Mouse (Mus musculus): ENCODE data around the gene Fam57b. TPM values are rescaled to one million over a fixed set of nuclear protein-coding genes. Genes with fewer than 3 reads are reported as not detected.
A peak's percentile ranks its signal among the peaks of the same experiment; 100 is the strongest.

The Fam57b gene
- total and polyA plus RNA-seq, 3 experiments, result 0.02 to 0.05 TPM; not detected in 1

DNA sequence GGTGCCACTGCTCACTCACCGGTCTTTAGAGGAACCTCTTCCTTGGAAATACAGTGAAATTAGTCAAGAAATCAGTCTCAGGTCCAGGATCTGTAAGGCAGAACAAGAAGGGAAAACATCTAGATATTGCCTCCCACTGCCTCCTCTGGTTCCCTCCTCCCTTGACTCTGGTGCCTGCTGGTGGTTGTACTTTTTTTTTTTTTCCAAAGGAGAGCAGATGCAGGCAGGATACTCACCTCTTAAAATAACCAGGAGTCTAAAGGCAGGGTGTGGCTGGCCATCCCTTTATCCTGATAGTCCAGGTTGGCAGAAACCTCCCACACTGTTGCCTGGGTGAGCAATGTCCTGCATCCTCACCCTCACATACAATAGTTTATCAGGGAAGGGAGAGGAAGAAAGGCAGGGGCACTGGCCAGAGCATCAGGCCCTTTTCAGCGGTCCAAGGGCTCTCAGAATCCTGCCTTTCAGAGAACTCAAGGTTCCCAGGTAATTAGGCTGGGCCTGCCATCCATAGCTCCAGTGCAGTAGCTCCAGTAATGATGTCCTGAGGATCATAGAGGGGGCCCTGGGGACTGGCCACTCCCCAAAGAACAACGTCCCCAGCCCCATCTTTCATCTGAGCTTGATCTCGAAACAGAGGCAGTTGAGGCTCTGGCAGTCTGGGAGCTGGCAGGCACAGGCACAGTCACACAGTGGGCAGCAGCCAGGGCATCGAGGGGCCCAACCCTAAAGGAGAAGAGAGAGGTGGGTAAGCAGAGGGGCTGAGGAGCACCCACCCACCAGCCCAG lies 3.0 kb downstream of the Fam57b start:
- H3K36me3 ChIP-seq (replicated peaks), result peaks cover 41% of the 10 kb centered on the region
- no peaks in the 10 kb centered on the region for H3K9me3 ChIP-seq (replicated peaks)
- H3K4me1 ChIP-seq (ENCODE audit: insufficient read depth, low read depth, low read length), result peaks cover 71% of the 10 kb centered on the region
- ATAC-seq (ENCODE audit: extremely low read depth, insufficient number of reproducible peaks, low FRiP score, poor library complexity, severe bottlenecking), result no peak
- peaks cover 3% of the 10 kb centered on the region; the same call in 1 of the 2 replicates for H3K27me3 ChIP-seq (ENCODE audit: insufficient read depth, low read length)
- peak overlapping the region; percentile 99 for H3K4me3 ChIP-seq (ENCODE audit: low read depth, low read length)
- no peak for TF ChIP-seq TAL1 (conservative IDR thresholded peaks at IDR 0.05; ENCODE audit: low read depth, low read length)
- TF ChIP-seq CTCF (IDR thresholded peaks at IDR 0.05; ENCODE audit: low read depth, low read length), result no peak
- TF ChIP-seq POLR2AphosphoS5 (IDR thresholded peaks at IDR 0.05; ENCODE audit: insufficient replicate concordance, low read depth, low read length), result no peak
- no peak for TF ChIP-seq GATA1 (IDR thresholded peaks at IDR 0.05; ENCODE audit: borderline replicate concordance, low read length)
- TF ChIP-seq GATA2 (IDR thresholded peaks at IDR 0.05; ENCODE audit: borderline replicate concordance, low read depth, low read length), result no peak
- no peak for DNase-seq (ENCODE audit: low spot score)

DNA sequence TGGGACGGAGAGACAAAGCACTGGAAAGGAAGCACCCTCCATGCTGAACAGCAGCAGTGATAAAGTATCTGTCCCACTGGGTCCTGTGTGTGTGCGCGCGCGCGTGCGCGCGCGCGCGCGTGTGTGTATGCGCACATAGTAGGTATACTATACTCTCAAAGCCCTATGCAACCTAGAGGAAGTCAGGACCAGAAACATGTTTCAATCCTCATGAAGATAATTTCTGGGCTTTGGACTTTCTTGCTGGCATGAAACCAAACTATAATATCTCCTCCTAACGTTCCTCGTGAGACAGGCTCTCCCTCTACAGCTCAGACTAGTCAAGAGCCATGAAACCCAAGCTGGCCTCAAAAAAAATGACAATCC lies 3.6 kb downstream of the Fam57b start:
- Histone ChIP-seq H3K36me3 (replicated peaks) (peaks cover 35% of the 10 kb centered on the region), H3K4me1 (ENCODE audit: insufficient read depth, low read depth, low read length) (peaks cover 65% of the 10 kb centered on the region), H3K27me3 (ENCODE audit: insufficient read depth, low read length) (peaks cover 3% of the 10 kb centered on the region; the same call in 1 of the 2 replicates), H3K9me3 (replicated peaks) (no peaks in the 10 kb centered on the region), H3K4me3 (ENCODE audit: low read depth, low read length) (no peak overlapping the region)
- ATAC-seq (ENCODE audit: extremely low read depth, insufficient number of reproducible peaks, low FRiP score, poor library complexity, severe bottlenecking) (no peak), DNase-seq (ENCODE audit: low spot score) (no peak)
- TF ChIP-seq CTCF (IDR thresholded peaks at IDR 0.05; ENCODE audit: low read depth, low read length) (no peak), POLR2AphosphoS5 (IDR thresholded peaks at IDR 0.05; ENCODE audit: insufficient replicate concordance, low read depth, low read length) (no peak), TAL1 (conservative IDR thresholded peaks at IDR 0.05; ENCODE audit: low read depth, low read length) (no peak), GATA2 (IDR thresholded peaks at IDR 0.05; ENCODE audit: borderline replicate concordance, low read depth, low read length) (no peak), GATA1 (IDR thresholded peaks at IDR 0.05; ENCODE audit: borderline replicate concordance, low read length) (no peak)

DNA sequence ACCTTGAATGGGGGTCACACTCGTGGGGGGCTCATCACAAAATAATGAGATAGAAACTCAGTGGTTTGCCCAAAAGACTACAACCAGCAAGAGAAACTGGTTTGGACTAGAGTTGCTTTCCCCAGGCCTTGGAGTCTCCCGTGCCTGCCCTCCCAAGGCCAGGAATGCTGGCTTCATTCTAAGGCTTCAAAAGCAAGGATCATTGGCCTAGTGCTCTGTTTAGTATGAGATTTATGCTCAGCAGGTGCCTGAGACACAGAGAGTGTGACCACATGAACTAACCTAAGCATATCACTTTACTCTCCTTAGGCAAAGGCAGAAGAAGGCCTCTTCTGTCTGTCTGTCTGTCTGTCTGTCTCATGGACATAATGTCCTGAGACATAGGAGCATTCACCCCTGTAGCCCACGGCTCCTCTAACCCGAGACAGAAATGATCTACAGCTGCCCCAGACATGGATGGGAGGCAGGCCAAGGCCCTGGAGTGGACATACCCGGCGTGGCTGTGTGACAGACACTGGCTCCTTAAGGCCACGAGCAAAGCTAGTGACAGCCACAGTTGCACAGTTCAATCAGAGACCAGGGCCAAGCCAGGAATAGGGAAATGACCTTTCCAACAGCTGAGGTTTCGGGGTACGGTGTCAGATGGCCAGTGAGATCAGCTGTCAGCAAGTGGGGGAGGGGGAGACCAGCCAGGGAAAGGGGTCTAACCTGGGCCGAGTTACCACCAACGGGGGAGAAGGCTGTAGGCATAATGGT lies 4.8 kb downstream of the Fam57b start:
- Histone ChIP-seq H3K9me3 (replicated peaks) (no peaks in the 10 kb centered on the region), H3K4me1 (ENCODE audit: insufficient read depth, low read depth, low read length) (peaks cover 53% of the 10 kb centered on the region), H3K4me3 (ENCODE audit: low read depth, low read length) (no peak overlapping the region), H3K27me3 (ENCODE audit: insufficient read depth, low read length) (peaks cover 6% of the 10 kb centered on the region; the same call in 1 of the 2 replicates), H3K36me3 (replicated peaks) (peaks cover 22% of the 10 kb centered on the region)
- ATAC-seq (ENCODE audit: extremely low read depth, insufficient number of reproducible peaks, low FRiP score, poor library complexity, severe bottlenecking) (no peak), DNase-seq (ENCODE audit: low spot score) (no peak)
- TF ChIP-seq TAL1 (conservative IDR thresholded peaks at IDR 0.05; ENCODE audit: low read depth, low read length) (no peak), GATA1 (IDR thresholded peaks at IDR 0.05; ENCODE audit: borderline replicate concordance, low read length) (no peak), GATA2 (IDR thresholded peaks at IDR 0.05; ENCODE audit: borderline replicate concordance, low read depth, low read length) (no peak), POLR2AphosphoS5 (IDR thresholded peaks at IDR 0.05; ENCODE audit: insufficient replicate concordance, low read depth, low read length) (no peak), CTCF (IDR thresholded peaks at IDR 0.05; ENCODE audit: low read depth, low read length) (no peak)

DNA sequence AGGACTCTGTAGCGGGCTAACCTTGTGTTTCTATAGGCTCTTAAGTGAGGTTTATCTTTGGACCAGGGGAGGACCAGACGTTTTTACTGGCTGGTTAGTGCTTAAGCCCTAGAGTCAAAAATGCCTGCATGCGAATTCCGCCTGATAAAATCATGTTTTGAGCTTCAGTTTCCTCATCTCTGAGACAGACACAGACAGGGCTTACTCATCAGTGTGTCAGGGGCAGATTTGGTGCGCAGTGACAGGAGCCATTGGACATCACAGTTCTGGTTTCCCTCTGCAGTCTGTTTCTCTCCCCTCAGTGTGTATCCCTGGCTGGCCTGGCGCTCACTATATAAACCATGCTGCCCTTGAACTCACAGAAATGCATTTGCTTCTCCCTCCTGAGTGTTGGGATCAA lies 5.7 kb downstream of the Fam57b start:
- DNase-seq (ENCODE audit: low spot score), result no peak
- Histone ChIP-seq H3K4me3 (ENCODE audit: low read depth, low read length) (no peak overlapping the region), H3K36me3 (replicated peaks) (peaks cover 14% of the 10 kb centered on the region)

DNA sequence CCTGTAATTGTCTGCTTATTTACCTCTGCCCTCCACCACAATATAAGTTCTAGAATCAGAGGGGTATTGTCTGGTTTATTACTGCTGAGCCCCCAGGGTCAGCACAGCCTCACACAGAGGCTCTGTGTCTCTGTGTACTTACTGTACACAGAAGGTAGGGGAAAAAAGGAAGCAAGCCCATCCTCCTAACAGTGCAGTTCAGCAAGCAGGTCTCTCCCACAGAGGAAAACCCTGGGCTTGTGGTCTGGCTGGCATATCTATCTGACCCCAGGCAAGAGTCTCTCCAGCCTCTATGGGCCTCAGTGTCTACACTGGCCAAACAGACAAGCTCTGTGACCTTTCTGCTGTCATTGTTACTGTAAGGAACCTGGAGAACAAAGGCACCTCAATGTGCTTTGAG lies 6.3 kb downstream of the Fam57b start:
- DNase-seq (ENCODE audit: low spot score), result no peak
- no peak for ATAC-seq (ENCODE audit: extremely low read depth, insufficient number of reproducible peaks, low FRiP score, poor library complexity, severe bottlenecking)
- H3K4me3 ChIP-seq (ENCODE audit: low read depth, low read length), result no peak overlapping the region

More for the DNA sequence above, 5.7 kb downstream of the Fam57b start:
- Histone ChIP-seq H3K4me1 (ENCODE audit: insufficient read depth, low read depth, low read length) (peaks cover 59% of the 10 kb centered on the region), H3K27me3 (ENCODE audit: insufficient read depth, low read length) (peaks cover 15% of the 10 kb centered on the region), H3K9me3 (replicated peaks) (no peaks in the 10 kb centered on the region)
- no peak for TF ChIP-seq CTCF (IDR thresholded peaks at IDR 0.05; ENCODE audit: low read depth, low read length)
- TF ChIP-seq TAL1 (conservative IDR thresholded peaks at IDR 0.05; ENCODE audit: low read depth, low read length), result no peak
- no peak for TF ChIP-seq POLR2AphosphoS5 (IDR thresholded peaks at IDR 0.05; ENCODE audit: insufficient replicate concordance, low read depth, low read length)
- no peak for TF ChIP-seq GATA1 (IDR thresholded peaks at IDR 0.05; ENCODE audit: borderline replicate concordance, low read length)
- no peak for TF ChIP-seq GATA2 (IDR thresholded peaks at IDR 0.05; ENCODE audit: borderline replicate concordance, low read depth, low read length)
- ATAC-seq (ENCODE audit: extremely low read depth, insufficient number of reproducible peaks, low FRiP score, poor library complexity, severe bottlenecking), result no peak

DNA sequence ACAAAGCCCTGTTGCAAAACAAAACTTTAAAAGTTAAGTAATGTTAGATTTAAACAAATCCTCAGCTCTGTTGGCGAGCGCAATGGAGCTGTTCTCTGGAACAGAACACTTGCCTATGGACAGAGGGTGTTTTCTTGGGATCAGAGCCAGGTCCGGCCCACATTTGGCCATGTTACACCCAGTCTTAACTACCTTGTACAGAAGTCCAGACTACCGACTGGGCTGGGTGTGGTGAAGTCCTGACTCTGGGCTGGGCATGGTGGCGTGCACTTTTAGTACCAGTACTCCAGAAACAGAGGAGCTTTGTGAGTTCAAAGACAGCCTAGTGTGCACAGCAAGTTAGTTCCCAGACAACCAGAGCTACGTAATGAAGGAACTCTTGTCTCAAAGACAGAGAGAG lies 9.5 kb downstream of the Fam57b start:
- Histone ChIP-seq H3K36me3 (replicated peaks) (peaks cover 6% of the 10 kb centered on the region), H3K4me1 (ENCODE audit: insufficient read depth, low read depth, low read length) (peaks cover 54% of the 10 kb centered on the region), H3K4me3 (ENCODE audit: low read depth, low read length) (no peak overlapping the region), H3K27me3 (ENCODE audit: insufficient read depth, low read length) (peaks cover 39% of the 10 kb centered on the region), H3K9me3 (replicated peaks) (no peaks in the 10 kb centered on the region)
- TF ChIP-seq GATA2 (IDR thresholded peaks at IDR 0.05; ENCODE audit: borderline replicate concordance, low read depth, low read length), result no peak
- TF ChIP-seq POLR2AphosphoS5 (IDR thresholded peaks at IDR 0.05; ENCODE audit: insufficient replicate concordance, low read depth, low read length), result no peak
- TF ChIP-seq TAL1 (conservative IDR thresholded peaks at IDR 0.05; ENCODE audit: low read depth, low read length), result no peak
- TF ChIP-seq GATA1 (IDR thresholded peaks at IDR 0.05; ENCODE audit: borderline replicate concordance, low read length), result no peak
- TF ChIP-seq CTCF (IDR thresholded peaks at IDR 0.05; ENCODE audit: low read depth, low read length), result no peak
- no peak for ATAC-seq (ENCODE audit: extremely low read depth, insufficient number of reproducible peaks, low FRiP score, poor library complexity, severe bottlenecking)
- no peak for DNase-seq (ENCODE audit: low spot score)

More for the DNA sequence above, 6.3 kb downstream of the Fam57b start:
- H3K4me1 ChIP-seq (ENCODE audit: insufficient read depth, low read depth, low read length), result peaks cover 63% of the 10 kb centered on the region
- peaks cover 20% of the 10 kb centered on the region for H3K27me3 ChIP-seq (ENCODE audit: insufficient read depth, low read length)
- no peaks in the 10 kb centered on the region for H3K9me3 ChIP-seq (replicated peaks)
- peaks cover 10% of the 10 kb centered on the region for H3K36me3 ChIP-seq (replicated peaks)
- TF ChIP-seq GATA1 (IDR thresholded peaks at IDR 0.05; ENCODE audit: borderline replicate concordance, low read length), result no peak
- no peak for TF ChIP-seq GATA2 (IDR thresholded peaks at IDR 0.05; ENCODE audit: borderline replicate concordance, low read depth, low read length)
- TF ChIP-seq CTCF (IDR thresholded peaks at IDR 0.05; ENCODE audit: low read depth, low read length), result no peak
- TF ChIP-seq POLR2AphosphoS5 (IDR thresholded peaks at IDR 0.05; ENCODE audit: insufficient replicate concordance, low read depth, low read length), result no peak
- TF ChIP-seq TAL1 (conservative IDR thresholded peaks at IDR 0.05; ENCODE audit: low read depth, low read length), result no peak

All from G1E (cell line).